Mouse (Mus musculus) lung, embryonic 14.5 days (tissue): ENCODE data around the gene Gm7534. TPM values are rescaled to one million over a fixed set of nuclear protein-coding genes. Genes with fewer than 3 reads are reported as not detected.
A peak's percentile ranks its signal among the peaks of the same experiment; 100 is the strongest.

Experiments
- ATAC-seq: fragments of 200-750 bp; cut with Nextera tagmentation; 2 replicates; pipeline ENCODE4 v1.8.0; 2017; ENCODE audit warnings: mild to moderate bottlenecking, moderate TSS enrichment, moderate library complexity; ENCODE audit not compliant: insufficient read depth
- DNase-seq: peaks from one replicate; pipeline ENCODE4 v3.0.0-alpha.2; 2015
- H3K27ac ChIP-seq: fragments of 300-500 bp; sonication (generic); 2 replicates; pipeline ENCODE4 v1.5.1; 2014; ENCODE audit warnings: low read depth, mild to moderate bottlenecking, moderate library complexity
- H3K27me3 ChIP-seq: fragments of 300-500 bp; sonication (generic); 2 replicates; pipeline ENCODE4 v1.6.1; 2014; ENCODE audit warnings: low read length, control low read depth; ENCODE audit not compliant: insufficient read depth
- H3K36me3 ChIP-seq: fragments of 300-500 bp; sonication (generic); 2 replicates; pipeline ENCODE4 v1.6.1; 2014; ENCODE audit warnings: control low read depth; ENCODE audit not compliant: insufficient read depth
- H3K4me1 ChIP-seq: fragments of 300-500 bp; sonication (generic); 2 replicates; pipeline ENCODE4 v1.6.1; 2014; ENCODE audit warnings: antibody characterized with exemption, control low read depth; ENCODE audit not compliant: insufficient read depth
- H3K4me2 ChIP-seq: fragments of 300-500 bp; sonication (generic); 2 replicates; pipeline ENCODE4 v1.6.1; 2014; ENCODE audit warnings: mild to moderate bottlenecking
- H3K4me3 ChIP-seq: fragments of 300-500 bp; sonication (generic); 2 replicates; pipeline ENCODE4 v1.5.1; 2014; ENCODE audit warnings: low read depth, low read length
- H3K9ac ChIP-seq: fragments of 300-500 bp; sonication (generic); 2 replicates; pipeline ENCODE4 v1.6.1; 2014
- H3K9me3 ChIP-seq: fragments of 300-500 bp; sonication (generic); 2 replicates; pipeline ENCODE4 v1.6.1; 2016; ENCODE audit warnings: low read depth, low read length, control low read depth
- CTCF ChIP-seq: IDR thresholded peaks from 2 replicates; pipeline ENCODE4 v1.5.1; 2016; ENCODE audit warnings: antibody characterized with exemption, low read depth
- WGBS: fragments of 180-500 bp; shearing (Covaris S2); extraction: QIAGEN DNeasy Blood & Tissue Kit; methylation state at CpG from one replicate; pipeline ENCODE4 v1.1.7; 2014; 5-methylcytosine and 5-hydroxymethylcytosine counted together
- polyA plus RNA-seq: library from polyadenylated mRNA; unstranded; fragments of >200 nt; fragmentation: Nextera tagmentation; extraction: Ambion mirVana; gene quantifications from 2 replicates; pipeline ENCODE4 v1.2.1, GENCODE M21; 2014

The Gm7534 gene
- polyA plus RNA-seq, 1 experiment from 2014 or later = not detected

DNA sequence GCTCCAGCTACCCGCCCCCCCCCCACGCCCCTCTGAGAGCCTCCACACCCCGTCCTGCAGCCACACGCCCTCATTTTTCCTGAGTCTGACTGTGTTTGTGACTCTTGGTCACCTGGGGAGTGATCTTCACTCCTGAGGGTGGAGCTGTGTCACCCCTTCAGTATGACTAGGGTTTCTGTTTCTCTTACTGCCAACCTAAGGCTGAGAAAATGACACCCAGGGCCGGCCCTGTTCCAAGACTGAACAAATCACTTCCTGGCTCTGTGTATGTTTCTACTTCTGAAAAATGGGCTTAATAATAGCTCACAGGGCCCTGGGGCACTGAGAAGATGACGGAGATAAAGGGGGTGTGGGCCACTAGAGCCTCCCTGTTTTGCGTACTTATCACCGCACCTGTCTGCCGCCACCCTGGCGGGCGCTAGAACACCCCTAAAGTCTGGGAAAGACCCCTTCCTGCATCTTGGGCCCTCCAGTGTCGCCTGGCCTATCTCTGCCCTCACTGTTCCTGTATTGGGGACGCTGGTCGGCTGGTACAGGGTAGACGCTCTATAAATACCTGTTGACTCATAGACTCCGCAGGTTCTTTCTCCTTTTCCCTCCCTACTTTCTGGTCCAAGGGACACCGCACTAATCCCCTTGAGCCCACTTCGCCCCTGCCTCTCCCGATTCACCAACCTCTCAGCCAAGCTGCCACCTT is 34.9 kb upstream of the Gm7534 start:
- no peaks in the 10 kb centered on the region for H3K4me1 ChIP-seq
- DNase-seq = no peak
- H3K27ac ChIP-seq = peak overlapping the region; percentile 46; the same call in 1 of the 2 replicates
- no peaks in the 10 kb centered on the region; the same call in 1 of the 2 replicates for H3K27me3 ChIP-seq
- no peaks in the 10 kb centered on the region for H3K9me3 ChIP-seq
- no peak for TF ChIP-seq CTCF
- H3K9ac ChIP-seq = peak overlapping the region; percentile 43
- peak; percentile 50; the same call in 1 of the 2 replicates for ATAC-seq
- H3K36me3 ChIP-seq = no peaks in the 10 kb centered on the region
- WGBS = 11% methylated on average over 19 of the region's 19 CpGs
- peak overlapping the region; percentile 39 for H3K4me3 ChIP-seq
- peak overlapping the region; percentile 56 for H3K4me2 ChIP-seq

DNA sequence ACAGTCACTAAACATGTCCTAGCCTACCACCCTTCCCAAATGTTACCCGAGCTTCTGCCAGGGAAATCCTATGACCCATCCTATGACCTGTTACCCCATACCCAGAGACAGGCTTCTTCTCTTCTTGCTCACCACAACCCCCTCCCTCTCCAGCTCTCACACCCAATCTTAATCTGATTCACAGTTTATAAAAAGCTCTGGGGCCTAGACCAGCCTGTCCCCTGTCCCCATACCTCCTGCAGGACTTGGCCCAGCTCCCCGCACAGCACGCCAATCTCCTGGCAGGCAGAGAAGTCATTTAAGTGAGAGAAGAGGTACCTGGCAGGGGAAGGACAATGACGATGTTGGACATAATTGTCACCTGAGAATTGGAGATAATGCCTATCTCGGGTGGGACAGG is 32.1 kb upstream of the Gm7534 start:
- TF ChIP-seq CTCF = no peak
- DNase-seq (no peak), ATAC-seq (no peak)
- Histone ChIP-seq H3K36me3 (0 out of 2 replicates have a peak, but pooled peaks cover 3% of the 10 kb centered on the region), H3K27me3 (no peaks in the 10 kb centered on the region; the same call in 1 of the 2 replicates), H3K4me3 (no peak overlapping the region), H3K9ac (no peak overlapping the region), H3K27ac (no peak overlapping the region), H3K9me3 (no peaks in the 10 kb centered on the region), H3K4me2 (no peak overlapping the region), H3K4me1 (no peaks in the 10 kb centered on the region)
- WGBS = 73% methylated on average over 5 of the region's 5 CpGs

DNA sequence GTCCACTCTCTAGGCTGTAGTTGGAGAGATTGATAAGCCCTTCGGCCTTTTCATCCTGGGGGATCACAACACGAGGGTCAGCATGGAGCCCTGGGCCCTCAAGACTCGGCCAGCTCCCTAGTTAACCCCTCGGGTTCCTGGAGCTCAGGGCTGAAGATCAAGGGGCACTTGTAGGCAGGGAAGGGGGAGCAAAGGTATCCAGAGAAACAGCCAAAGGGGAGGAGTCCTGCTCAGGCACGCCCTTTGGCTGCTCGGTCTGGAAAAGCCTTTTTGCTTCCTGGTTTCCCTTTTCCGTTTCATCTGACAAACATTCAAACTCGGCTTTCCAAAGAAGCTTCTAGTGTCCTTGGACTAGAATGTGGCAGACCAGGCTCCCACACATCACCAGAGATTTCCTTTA is 27.6 kb upstream of the Gm7534 start:
- Histone ChIP-seq H3K27me3 (no peaks in the 10 kb centered on the region; the same call in 1 of the 2 replicates), H3K9me3 (no peaks in the 10 kb centered on the region), H3K9ac (no peak overlapping the region), H3K36me3 (0 out of 2 replicates have a peak, but pooled peaks cover 3% of the 10 kb centered on the region), H3K4me1 (no peaks in the 10 kb centered on the region), H3K4me2 (no peak overlapping the region), H3K27ac (no peak overlapping the region), H3K4me3 (no peak overlapping the region)
- no peak for ATAC-seq
- DNase-seq = no peak
- no peak for TF ChIP-seq CTCF
- 21% methylated on average over 8 of the region's 8 CpGs for WGBS

DNA sequence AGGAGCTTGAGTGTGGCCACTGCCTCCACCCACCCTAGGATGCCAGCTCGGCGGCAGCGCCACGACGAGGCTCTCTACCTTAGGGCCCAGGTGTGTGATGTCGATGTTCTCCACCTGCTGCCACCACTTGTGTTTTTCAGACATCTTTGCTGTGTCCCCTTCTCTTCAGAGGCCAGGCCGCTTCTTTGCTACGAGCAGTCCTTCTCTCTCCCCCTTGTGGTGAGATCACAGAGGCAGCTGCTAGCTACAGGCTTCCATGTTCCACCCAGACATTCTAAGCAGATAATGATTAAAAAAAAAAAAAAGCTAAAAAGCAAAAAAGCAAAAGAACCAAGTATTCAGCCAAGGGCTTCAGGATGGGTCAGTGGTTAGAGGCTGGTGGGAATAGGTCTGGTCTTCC is 24.4 kb upstream of the Gm7534 start, which contains the start of gene Catsper4:
Gene Catsper4, minus strand, starts transcription at position 190 of the 400 bp plus-strand sequence.
- DNase-seq (peak; percentile 33), ATAC-seq (no peak)
- WGBS = 55% methylated on average over 8 of the region's 8 CpGs
- Histone ChIP-seq H3K27me3 (no peaks in the 10 kb centered on the region), H3K9ac (no peak within 1 kb of the TSS), H3K4me3 (no peak within 1 kb of the TSS), H3K4me2 (no peak within 1 kb of the TSS), H3K36me3 (0 out of 2 replicates have a peak, but pooled peaks cover 3% of the 10 kb centered on the region), H3K4me1 (no peaks in the 10 kb centered on the region), H3K27ac (no peak within 1 kb of the TSS), H3K9me3 (no peaks in the 10 kb centered on the region)
- peak; percentile 41; the same call in 1 of the 2 replicates for TF ChIP-seq CTCF

DNA sequence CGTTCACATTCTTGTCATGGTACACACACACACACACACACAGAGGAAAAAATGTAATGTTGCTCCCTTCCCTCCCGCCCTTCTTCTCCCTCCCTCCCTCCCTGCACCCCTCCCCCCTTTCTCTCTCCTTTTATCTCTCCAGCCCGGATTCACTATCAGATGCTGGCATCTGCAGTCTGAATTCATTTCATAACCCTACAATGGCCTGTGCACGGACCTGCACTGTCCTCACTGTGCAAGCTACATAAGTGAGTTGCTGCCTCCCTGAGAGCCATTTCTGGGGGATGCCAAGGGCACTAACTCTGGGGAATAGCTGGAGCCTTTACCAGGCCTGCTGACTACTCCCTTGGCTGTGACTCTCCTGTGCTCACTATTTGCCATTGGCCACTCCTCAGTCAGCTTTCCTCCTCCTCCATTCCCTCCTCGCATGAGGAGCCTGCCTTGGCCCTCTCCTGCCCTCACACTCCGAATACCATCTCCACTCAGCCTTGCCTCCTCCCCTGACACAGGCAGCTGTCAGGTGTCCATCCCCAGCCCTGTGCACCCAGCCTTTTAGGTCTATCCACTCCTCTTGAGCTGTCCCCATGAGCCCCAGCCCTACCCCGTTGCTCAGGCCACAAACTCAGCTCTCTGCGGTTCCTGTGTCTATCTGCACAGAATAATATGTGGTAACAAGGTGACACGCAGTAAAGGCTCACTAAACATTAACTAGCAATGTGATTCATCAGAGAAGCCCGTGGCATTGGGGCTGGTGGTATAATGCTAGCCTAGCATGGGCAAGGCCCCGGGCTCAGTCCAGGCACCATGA is 20.2 kb upstream of the Gm7534 start:
- 50% methylated on average over 11 of the region's 11 CpGs for WGBS

DNA sequence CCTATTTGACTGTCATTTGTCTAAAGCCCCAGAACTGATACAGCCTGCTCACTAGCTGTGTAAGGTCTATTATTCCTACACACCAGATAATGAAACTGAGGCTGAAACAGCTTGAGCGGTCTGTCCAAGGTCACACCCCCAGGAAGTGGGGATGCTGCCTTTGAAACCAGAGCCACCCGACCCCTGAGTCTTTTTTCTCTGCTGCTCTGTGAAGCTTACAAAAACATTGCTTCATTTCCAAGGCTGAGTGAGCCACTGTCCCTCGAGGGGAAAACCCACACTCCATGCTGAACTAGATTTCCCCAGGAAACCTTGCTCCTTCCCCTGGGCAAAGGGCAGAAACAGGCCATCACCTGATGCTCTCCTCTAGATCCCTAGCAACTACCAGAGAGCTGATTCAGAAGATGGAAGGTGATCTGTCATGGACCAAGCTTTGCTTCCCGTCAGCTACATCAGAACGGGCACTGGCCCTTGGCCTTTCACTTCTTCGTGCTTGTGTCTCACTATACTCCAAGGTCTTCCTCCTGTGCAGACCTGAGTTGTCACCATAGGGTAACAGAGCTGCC is 3.8 kb upstream of the Gm7534 start:
- Histone ChIP-seq H3K4me2 (no peak overlapping the region), H3K27ac (no peak overlapping the region), H3K9ac (no peak overlapping the region), H3K27me3 (no peaks in the 10 kb centered on the region), H3K4me3 (no peak overlapping the region), H3K4me1 (no peaks in the 10 kb centered on the region), H3K9me3 (no peaks in the 10 kb centered on the region), H3K36me3 (no peaks in the 10 kb centered on the region)
- 44% methylated on average over 6 of the region's 6 CpGs for WGBS
- ATAC-seq = no peak
- DNase-seq = no peak
- no peak for TF ChIP-seq CTCF

More for the DNA sequence above, 20.2 kb upstream of the Gm7534 start:
- Histone ChIP-seq H3K9ac (no peak overlapping the region), H3K4me1 (no peaks in the 10 kb centered on the region), H3K27ac (no peak overlapping the region), H3K4me2 (no peak overlapping the region), H3K36me3 (no peaks in the 10 kb centered on the region), H3K4me3 (no peak overlapping the region), H3K9me3 (no peaks in the 10 kb centered on the region), H3K27me3 (no peaks in the 10 kb centered on the region)
- no peak for TF ChIP-seq CTCF
- DNase-seq = no peak
- ATAC-seq = no peak
